Mouse (Mus musculus) heart, embryonic 10.5 days (tissue): ENCODE measurements at regions not wholly inside any gene's neighbourhood (a gene's known extent, or its start where the extent isn't known, plus 50 kb on each side); places are given as distances from the start of the nearest gene placed in this dataset.

Source experiments
- DNase-seq: peaks from one replicate; pipeline ENCODE4 v3.0.0-alpha.2; 2017; ENCODE audit warnings: low spot score
- H3K27ac ChIP-seq: fragments of 300-500 bp; sonication (generic); 2 replicates; pipeline ENCODE4 v1.5.1; 2016; ENCODE audit warnings: mild to moderate bottlenecking
- H3K27me3 ChIP-seq: fragments of 300-500 bp; sonication (generic); 2 replicates; pipeline ENCODE4 v1.6.1; 2016; ENCODE audit warnings: mild to moderate bottlenecking; ENCODE audit not compliant: poor library complexity, insufficient read depth, severe bottlenecking
- H3K36me3 ChIP-seq: fragments of 300-500 bp; sonication (generic); 2 replicates; pipeline ENCODE4 v1.6.1; 2016; ENCODE audit warnings: mild to moderate bottlenecking, moderate library complexity
- H3K4me1 ChIP-seq: fragments of 300-500 bp; sonication (generic); 2 replicates; pipeline ENCODE4 v1.6.1; 2016; ENCODE audit warnings: mild to moderate bottlenecking
- H3K4me3 ChIP-seq: fragments of 300-500 bp; sonication (generic); 2 replicates; pipeline ENCODE4 v1.5.1; 2016; ENCODE audit warnings: mild to moderate bottlenecking, moderate library complexity
- H3K9me3 ChIP-seq: fragments of 300-500 bp; sonication (generic); 2 replicates; pipeline ENCODE4 v1.6.1; 2016; ENCODE audit warnings: mild to moderate bottlenecking, moderate library complexity
- WGBS: fragments of 180-500 bp; shearing (Covaris S2); methylation state at CpG from one replicate; pipeline ENCODE4 v1.1.7; 2016; 5-methylcytosine and 5-hydroxymethylcytosine counted together

- no peak for DNase-seq
- H3K4me3 ChIP-seq: peak overlapping the region; percentile 25
- H3K27ac ChIP-seq: peak overlapping the region; percentile 7; the same call in 1 of the 2 replicates
- peaks cover 20% of the 10 kb centered on the region for H3K4me1 ChIP-seq
- H3K9me3 ChIP-seq: no peaks in the 10 kb centered on the region
- peaks cover 58% of the 10 kb centered on the region for H3K27me3 ChIP-seq
- 21% methylated on average over 14 of the region's 14 CpGs for WGBS
- H3K36me3 ChIP-seq: no peaks in the 10 kb centered on the region
Measured at GRCm38 (mm10) chr5:33528971-33529670, 95.3 kb upstream of the Nkx1-1 start.

GRCm38 (mm10) chr5:33527750-33528149 is 94.0 kb upstream of the Nkx1-1 start:
- peaks cover 45% of the 10 kb centered on the region for H3K27me3 ChIP-seq
- H3K27ac ChIP-seq: no peak overlapping the region
- H3K9me3 ChIP-seq: no peaks in the 10 kb centered on the region
- 80% methylated on average over 10 of the region's 10 CpGs for WGBS
- no peak overlapping the region for H3K4me3 ChIP-seq
- H3K36me3 ChIP-seq: no peaks in the 10 kb centered on the region
- H3K4me1 ChIP-seq: peaks cover 20% of the 10 kb centered on the region
- DNase-seq: no peak

GRCm38 (mm10) chr5:33527316-33527715 is 93.5 kb upstream of the Nkx1-1 start:
- no peaks in the 10 kb centered on the region for H3K9me3 ChIP-seq
- H3K4me3 ChIP-seq: no peak overlapping the region
- H3K4me1 ChIP-seq: peaks cover 20% of the 10 kb centered on the region
- DNase-seq: no peak
- 88% methylated on average over 8 of the region's 8 CpGs for WGBS
- H3K27ac ChIP-seq: no peak overlapping the region
- peaks cover 40% of the 10 kb centered on the region for H3K27me3 ChIP-seq
- H3K36me3 ChIP-seq: no peaks in the 10 kb centered on the region

GRCm38 (mm10) chr5:33521951-33522742 is 88.4 kb upstream of the Nkx1-1 start:
- peaks cover 7% of the 10 kb centered on the region; the same call in 1 of the 2 replicates for H3K4me1 ChIP-seq
- 87% methylated on average over 16 of the region's 16 CpGs for WGBS
- H3K27ac ChIP-seq: no peak overlapping the region

GRCm38 (mm10) chr5:33520856-33521255 is 87.1 kb upstream of the Nkx1-1 start:
- Histone ChIP-seq H3K27me3 (peaks cover 28% of the 10 kb centered on the region), H3K36me3 (no peaks in the 10 kb centered on the region), H3K4me3 (no peak overlapping the region), H3K9me3 (no peaks in the 10 kb centered on the region), H3K4me1 (peaks cover 7% of the 10 kb centered on the region; the same call in 1 of the 2 replicates), H3K27ac (no peak overlapping the region)
- no peak for DNase-seq
- 74% methylated on average over 10 of the region's 10 CpGs for WGBS

More at GRCm38 (mm10) chr5:33521951-33522742, 88.4 kb upstream of the Nkx1-1 start:
- H3K4me3 ChIP-seq: no peak overlapping the region
- H3K36me3 ChIP-seq: no peaks in the 10 kb centered on the region
- no peak for DNase-seq
- no peaks in the 10 kb centered on the region for H3K9me3 ChIP-seq
- H3K27me3 ChIP-seq: peaks cover 40% of the 10 kb centered on the region

- no peak for DNase-seq
- Histone ChIP-seq H3K27ac (no peak overlapping the region), H3K9me3 (no peaks in the 10 kb centered on the region), H3K36me3 (no peaks in the 10 kb centered on the region), H3K27me3 (peaks cover 33% of the 10 kb centered on the region), H3K4me3 (no peak overlapping the region), H3K4me1 (peaks cover 7% of the 10 kb centered on the region; the same call in 1 of the 2 replicates)
- 79% methylated on average over 3 of the region's 3 CpGs for WGBS
Measured at GRCm38 (mm10) chr5:33519394-33519793, 85.6 kb upstream of the Nkx1-1 start.

- Histone ChIP-seq H3K27ac (no peak overlapping the region), H3K4me1 (peaks cover 7% of the 10 kb centered on the region; the same call in 1 of the 2 replicates), H3K9me3 (no peaks in the 10 kb centered on the region), H3K27me3 (peaks cover 33% of the 10 kb centered on the region), H3K4me3 (no peak overlapping the region), H3K36me3 (no peaks in the 10 kb centered on the region)
- no peak for DNase-seq
- 42% methylated on average over 6 of the region's 6 CpGs for WGBS
Measured at GRCm38 (mm10) chr5:33518860-33519259, 85.1 kb upstream of the Nkx1-1 start.

GRCm38 (mm10) chr5:33517625-33518024 is 83.8 kb upstream of the Nkx1-1 start:
- WGBS: 68% methylated on average over 8 of the region's 8 CpGs
- Histone ChIP-seq H3K27me3 (peaks cover 40% of the 10 kb centered on the region), H3K9me3 (no peaks in the 10 kb centered on the region), H3K4me1 (peaks cover 9% of the 10 kb centered on the region), H3K27ac (no peak overlapping the region), H3K4me3 (no peak overlapping the region), H3K36me3 (no peaks in the 10 kb centered on the region)
- no peak for DNase-seq

- DNase-seq: no peak
- H3K36me3 ChIP-seq: no peaks in the 10 kb centered on the region
- 75% methylated on average over 3 of the region's 3 CpGs for WGBS
- no peak overlapping the region for H3K27ac ChIP-seq
- no peaks in the 10 kb centered on the region for H3K9me3 ChIP-seq
- no peak overlapping the region for H3K4me3 ChIP-seq
- peaks cover 17% of the 10 kb centered on the region for H3K4me1 ChIP-seq
- H3K27me3 ChIP-seq: peaks cover 52% of the 10 kb centered on the region
Measured at GRCm38 (mm10) chr5:33516211-33516610, 82.4 kb upstream of the Nkx1-1 start.

- peaks cover 40% of the 10 kb centered on the region for H3K27me3 ChIP-seq
- no peaks in the 10 kb centered on the region for H3K36me3 ChIP-seq
- no peaks in the 10 kb centered on the region for H3K9me3 ChIP-seq
- DNase-seq: no peak
- WGBS: 48% methylated on average over 22 of the region's 22 CpGs
- peaks cover 10% of the 10 kb centered on the region for H3K4me1 ChIP-seq
- no peak overlapping the region for H3K27ac ChIP-seq
- H3K4me3 ChIP-seq: no peak overlapping the region
Measured at GRCm38 (mm10) chr5:33512253-33512884, 78.6 kb upstream of the Nkx1-1 start.

- Histone ChIP-seq H3K4me1 (peaks cover 10% of the 10 kb centered on the region), H3K9me3 (no peaks in the 10 kb centered on the region), H3K4me3 (no peak overlapping the region), H3K36me3 (no peaks in the 10 kb centered on the region), H3K27ac (no peak overlapping the region), H3K27me3 (peaks cover 41% of the 10 kb centered on the region)
- no peak for DNase-seq
- 64% methylated on average over 25 of the region's 25 CpGs for WGBS
Measured at GRCm38 (mm10) chr5:33511529-33512252, 77.9 kb upstream of the Nkx1-1 start.

- Histone ChIP-seq H3K9me3 (no peaks in the 10 kb centered on the region), H3K4me3 (no peak overlapping the region), H3K4me1 (peaks cover 13% of the 10 kb centered on the region), H3K27me3 (peaks cover 33% of the 10 kb centered on the region), H3K27ac (no peak overlapping the region), H3K36me3 (no peaks in the 10 kb centered on the region)
- DNase-seq: no peak
- 64% methylated on average over 13 of the region's 13 CpGs for WGBS
Measured at GRCm38 (mm10) chr5:33505786-33506185, 72.0 kb upstream of the Nkx1-1 start.
